Mouse (Mus musculus) hindbrain, embryonic 16.5 days (tissue): ENCODE measurements around the gene Gm4792. TPM values are rescaled to one million over a fixed set of nuclear protein-coding genes. Genes with fewer than 3 reads are reported as not detected.

Experiments used
- ATAC-seq: fragments of 200-750 bp; cut with Nextera tagmentation; 2 replicates; pipeline ENCODE4 v1.8.0; 2017; ENCODE audit warnings: moderate TSS enrichment, moderate library complexity
- H3K27ac ChIP-seq: fragments of 300-500 bp; sonication (generic); 2 replicates; pipeline ENCODE4 v1.5.1; 2014; ENCODE audit warnings: low read depth, mild to moderate bottlenecking, control low read depth, low read length, moderate library complexity
- H3K27me3 ChIP-seq: fragments of 300-500 bp; sonication (generic); replicated peaks from 2 replicates; pipeline ENCODE4 v1.6.1; 2014; ENCODE audit warnings: low read length; ENCODE audit not compliant: control insufficient read depth, insufficient read depth
- H3K36me3 ChIP-seq: fragments of 300-500 bp; sonication (generic); 2 replicates; pipeline ENCODE4 v1.6.1; 2014; ENCODE audit warnings: mild to moderate bottlenecking, low read length, moderate library complexity, mixed read lengths; ENCODE audit not compliant: control insufficient read depth, insufficient read depth
- H3K4me1 ChIP-seq: fragments of 300-500 bp; sonication (generic); 2 replicates; pipeline ENCODE4 v1.6.1; 2014; ENCODE audit warnings: low read depth, low read length; ENCODE audit not compliant: control insufficient read depth, insufficient read depth
- H3K4me2 ChIP-seq: fragments of 300-500 bp; sonication (generic); 2 replicates; pipeline ENCODE4 v1.6.1; 2014; ENCODE audit warnings: mild to moderate bottlenecking, low read length, control low read depth, moderate library complexity
- H3K4me3 ChIP-seq: fragments of 300-500 bp; sonication (generic); 2 replicates; pipeline ENCODE4 v1.5.1; 2014; ENCODE audit warnings: mild to moderate bottlenecking, low read length, control low read depth, moderate library complexity
- H3K9ac ChIP-seq: fragments of 300-500 bp; sonication (generic); 2 replicates; pipeline ENCODE4 v1.6.1; 2014; ENCODE audit warnings: low read depth, mild to moderate bottlenecking, control low read depth, low read length, moderate library complexity
- H3K9me3 ChIP-seq: fragments of 300-500 bp; sonication (generic); 2 replicates; pipeline ENCODE4 v1.6.1; 2014; ENCODE audit warnings: mild to moderate bottlenecking, low read length, moderate library complexity; ENCODE audit not compliant: control insufficient read depth
- whole genome bisulfite sequencing: fragments of 180-500 bp; shearing (Covaris S2); extraction: QIAGEN DNeasy Blood & Tissue Kit; methylation state at CpG from one replicate; pipeline ENCODE4 v1.1.7; 2014; 5-methylcytosine and 5-hydroxymethylcytosine counted together
- polyA plus RNA-seq: library from polyadenylated mRNA; unstranded; fragments of >200 nt; fragmentation: Nextera tagmentation; extraction: Ambion mirVana; gene quantifications from 2 replicates; pipeline ENCODE4 v1.2.1, GENCODE M21; 2015

The Gm4792 gene
- polyA plus RNA-seq, 1 experiment from 2014 or later = 0.49 TPM

- no peak overlapping the region for H3K4me2 ChIP-seq
- no peaks in the 10 kb centered on the region for H3K27me3 ChIP-seq
- no peaks in the 10 kb centered on the region for H3K9me3 ChIP-seq
- H3K9ac ChIP-seq = no peak overlapping the region
- H3K4me3 ChIP-seq = no peak overlapping the region
- H3K27ac ChIP-seq = no peak overlapping the region
- ATAC-seq = peak; percentile 43; the same call in 1 of the 2 replicates
- 54% methylated on average over 8 of the region's 9 CpGs for WGBS
- no peaks in the 10 kb centered on the region for H3K36me3 ChIP-seq
- peaks cover 6% of the 10 kb centered on the region; the same call in 1 of the 2 replicates for H3K4me1 ChIP-seq
These were observed 12.2 kb upstream of the Gm4792 start for GRCm38 (mm10) chr10:94310499-94311267.

DNA sequence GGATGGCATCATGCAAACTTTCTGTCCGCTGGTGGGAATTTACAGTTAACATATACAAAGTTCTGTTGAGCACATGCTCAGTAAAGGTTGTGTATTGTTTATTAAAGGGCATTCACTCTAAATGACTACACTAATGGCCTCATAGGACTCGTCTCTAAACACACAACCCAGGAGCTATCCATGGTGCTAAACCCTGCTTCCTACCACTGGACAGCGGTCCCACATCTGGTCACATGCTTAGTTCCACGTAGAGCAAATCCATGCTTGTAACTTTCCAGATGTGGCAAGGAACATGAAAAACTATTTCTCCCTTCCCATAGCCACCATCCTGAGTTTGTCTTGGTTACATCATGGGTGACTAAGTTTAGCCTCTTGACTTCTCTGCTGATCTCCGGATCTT is 7.0 kb upstream of the Gm4792 start:
- H3K9ac ChIP-seq = no peak overlapping the region
- WGBS = 73% methylated on average over 5 of the region's 5 CpGs
- H3K4me3 ChIP-seq = no peak overlapping the region
- no peaks in the 10 kb centered on the region for H3K36me3 ChIP-seq
- H3K27me3 ChIP-seq = no peaks in the 10 kb centered on the region
- H3K9me3 ChIP-seq = no peaks in the 10 kb centered on the region
- no peak overlapping the region for H3K4me2 ChIP-seq
- no peak overlapping the region for H3K27ac ChIP-seq
- no peak for ATAC-seq
- H3K4me1 ChIP-seq = no peaks in the 10 kb centered on the region

DNA sequence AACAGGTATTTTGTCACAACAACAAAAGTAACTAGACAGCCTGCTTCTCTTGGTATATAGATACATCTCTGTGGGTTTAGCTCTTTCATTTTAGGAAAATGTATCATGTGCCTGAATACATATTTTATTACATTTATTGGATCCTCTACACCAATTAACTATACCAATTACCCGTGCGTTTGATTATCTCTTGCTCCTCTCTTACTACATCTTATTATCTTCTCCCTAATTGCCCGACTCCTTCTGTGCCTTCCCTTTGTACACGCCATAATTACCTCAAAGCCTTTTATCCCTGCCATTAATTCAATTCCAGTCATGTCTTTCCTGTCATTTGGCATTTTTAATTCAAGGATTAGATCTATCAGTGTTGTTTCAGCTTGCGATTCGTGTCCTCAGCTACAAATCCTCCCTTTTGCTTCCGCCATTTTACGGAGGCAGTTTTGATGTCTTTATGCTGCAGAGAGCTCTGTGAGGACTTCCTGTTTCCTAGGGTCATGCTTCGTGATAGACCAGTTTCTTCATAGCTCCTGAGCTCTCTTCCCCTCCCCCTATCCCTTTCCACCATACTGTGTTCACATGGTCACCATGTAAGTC is 5.7 kb upstream of the Gm4792 start:
- Histone ChIP-seq H3K4me1 (no peaks in the 10 kb centered on the region), H3K9me3 (no peaks in the 10 kb centered on the region), H3K4me2 (no peak overlapping the region), H3K4me3 (no peak overlapping the region), H3K27ac (no peak overlapping the region), H3K9ac (no peak overlapping the region), H3K27me3 (no peaks in the 10 kb centered on the region), H3K36me3 (no peaks in the 10 kb centered on the region)
- 63% methylated on average over 9 of the region's 9 CpGs for WGBS
- ATAC-seq = no peak

DNA sequence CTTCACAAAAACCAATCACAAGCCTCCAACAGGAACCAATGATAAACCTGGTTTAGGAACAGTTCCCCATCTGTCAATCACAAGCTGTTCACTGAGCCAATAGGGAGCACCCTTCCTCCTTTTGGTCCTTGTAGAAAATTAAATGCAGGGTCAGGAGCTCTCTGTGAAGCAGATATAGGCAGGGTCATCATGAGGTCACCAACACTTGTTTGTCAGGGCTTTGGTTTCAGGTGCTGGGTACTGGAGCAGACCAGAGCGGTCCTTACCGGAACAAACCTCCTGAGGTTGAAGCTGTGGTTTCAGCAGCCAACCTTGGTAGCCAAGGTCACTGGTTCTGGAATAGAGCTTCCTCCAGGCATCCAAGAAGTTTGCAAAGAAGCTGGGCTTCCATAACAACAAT is 798 bp upstream of the Gm4792 start:
- WGBS = 97% methylated on average over 2 of the region's 2 CpGs
- Histone ChIP-seq H3K9me3 (no peaks in the 10 kb centered on the region), H3K36me3 (no peaks in the 10 kb centered on the region), H3K27ac (no peak overlapping the region), H3K27me3 (no peaks in the 10 kb centered on the region), H3K4me1 (peaks cover 16% of the 10 kb centered on the region), H3K4me2 (no peak overlapping the region), H3K4me3 (no peak overlapping the region), H3K9ac (no peak overlapping the region)
- ATAC-seq = no peak

GRCm38 (mm10) chr10:94295923-94296605 is 2.4 kb downstream of the Gm4792 start:
- Histone ChIP-seq H3K36me3 (no peaks in the 10 kb centered on the region), H3K9ac (no peak overlapping the region), H3K4me2 (no peak overlapping the region), H3K4me3 (no peak overlapping the region), H3K27me3 (no peaks in the 10 kb centered on the region), H3K4me1 (peaks cover 16% of the 10 kb centered on the region), H3K9me3 (no peaks in the 10 kb centered on the region), H3K27ac (no peak overlapping the region)
- ATAC-seq = no peak
- 79% methylated on average over 5 of the region's 5 CpGs for WGBS

- no peak overlapping the region for H3K9ac ChIP-seq
- 21% methylated on average over 6 of the region's 6 CpGs for WGBS
- H3K36me3 ChIP-seq = no peaks in the 10 kb centered on the region
These were observed 3.4 kb downstream of the Gm4792 start for GRCm38 (mm10) chr10:94294933-94295750.

GRCm38 (mm10) chr10:94294437-94294836 is 4.1 kb downstream of the Gm4792 start:
- Histone ChIP-seq H3K27me3 (no peaks in the 10 kb centered on the region), H3K4me2 (no peak overlapping the region), H3K27ac (peak overlapping the region; percentile 34; the same call in 1 of the 2 replicates), H3K9me3 (no peaks in the 10 kb centered on the region), H3K36me3 (no peaks in the 10 kb centered on the region), H3K9ac (no peak overlapping the region), H3K4me1 (peaks cover 16% of the 10 kb centered on the region), H3K4me3 (no peak overlapping the region)
- no peak for ATAC-seq
- WGBS = 77% methylated on average over 5 of the region's 5 CpGs

More at GRCm38 (mm10) chr10:94294933-94295750, 3.4 kb downstream of the Gm4792 start:
- peak; percentile 56 for ATAC-seq
- no peaks in the 10 kb centered on the region for H3K9me3 ChIP-seq
- H3K4me1 ChIP-seq = peaks cover 16% of the 10 kb centered on the region
- peak overlapping the region; percentile 71 for H3K27ac ChIP-seq
- H3K27me3 ChIP-seq = no peaks in the 10 kb centered on the region
- no peak overlapping the region for H3K4me2 ChIP-seq
- no peak overlapping the region for H3K4me3 ChIP-seq

DNA sequence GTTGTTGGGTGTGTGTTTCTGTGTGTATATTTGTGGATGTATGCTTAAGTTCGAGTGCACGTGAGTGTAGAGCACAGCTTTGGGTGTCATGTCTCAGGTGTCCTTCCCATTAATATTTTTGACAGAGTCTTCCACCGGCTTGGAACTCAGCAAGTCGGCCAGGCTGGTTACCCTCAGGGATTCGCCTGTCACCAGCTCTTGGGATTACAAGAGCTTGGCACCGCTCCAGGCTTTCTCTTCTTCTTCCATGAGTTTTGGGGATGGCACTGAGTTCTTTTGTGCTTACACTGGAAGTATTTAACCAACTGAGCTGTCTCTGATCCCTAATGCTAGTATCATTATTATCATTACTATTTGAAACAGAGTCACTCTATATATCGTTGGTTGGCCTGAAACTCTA is 15.7 kb downstream of the Gm4792 start:
- no peaks in the 10 kb centered on the region for H3K4me1 ChIP-seq
- no peak overlapping the region for H3K4me2 ChIP-seq
- no peaks in the 10 kb centered on the region for H3K36me3 ChIP-seq
- no peak overlapping the region for H3K4me3 ChIP-seq
- H3K9ac ChIP-seq = no peak overlapping the region
- no peak overlapping the region for H3K27ac ChIP-seq
- H3K9me3 ChIP-seq = no peaks in the 10 kb centered on the region
- WGBS = 81% methylated on average over 7 of the region's 7 CpGs
- H3K27me3 ChIP-seq = no peaks in the 10 kb centered on the region
- no peak for ATAC-seq
